Mouse (Mus musculus) brain, embryonic 14.5 days (tissue): ENCODE measurements at regions not wholly inside any gene's neighbourhood (a gene's known extent, or its start where the extent isn't known, plus 50 kb on each side); places are given as distances from the start of the nearest gene placed in this dataset.

ENCODE experiments used
- CTCF ChIP-seq: fragments of 200-500 bp; IDR thresholded peaks from 2 replicates; pipeline ENCODE4 v1.5.1; 2012; ENCODE audit warnings: inconsistent platforms, mild to moderate bottlenecking, moderate library complexity, borderline replicate concordance; ENCODE audit not compliant: insufficient read depth, insufficient read length; ENCODE audit errors: extremely low read depth
- POLR2A ChIP-seq: fragments of 200-500 bp; IDR thresholded peaks from 2 replicates; pipeline ENCODE4 v1.6.1; 2012; ENCODE audit warnings: mild to moderate bottlenecking, inconsistent platforms, borderline replicate concordance; ENCODE audit not compliant: poor library complexity, insufficient read depth, insufficient read length, severe bottlenecking; ENCODE audit errors: extremely low read depth

DNA sequence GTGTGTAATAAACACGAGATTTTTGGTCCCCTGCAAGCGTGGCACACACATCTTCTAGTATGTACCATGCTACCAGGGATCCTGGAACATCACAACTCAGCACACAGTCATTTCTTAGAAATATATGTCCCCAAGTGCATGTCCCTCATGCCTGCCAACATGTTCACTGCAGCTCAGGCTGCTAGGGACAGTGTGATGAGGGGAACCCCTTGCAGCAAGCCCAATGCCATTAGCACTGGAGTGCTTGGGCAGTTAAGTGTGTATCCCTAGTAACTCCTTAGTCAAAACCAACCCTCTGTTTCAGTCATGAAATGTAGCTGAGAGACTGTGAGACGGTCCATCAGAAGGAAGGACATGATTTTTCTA, 167.5 kb upstream of the Gm3448 start:
- no peak for TF ChIP-seq POLR2A
- TF ChIP-seq CTCF = no peak
